Mouse (Mus musculus) liver, embryonic 11.5 days (tissue): ENCODE results near the gene Dram1. TPM values are rescaled to one million over a fixed set of nuclear protein-coding genes. Genes with fewer than 3 reads are reported as not detected.

ENCODE experiments used
- ATAC-seq: fragments of 200-750 bp; cut with Nextera tagmentation; replicated peaks from 2 replicates; pipeline ENCODE4 v1.8.0; 2017; ENCODE audit warnings: moderate number of reproducible peaks, mild to moderate bottlenecking, moderate TSS enrichment, moderate library complexity; ENCODE audit not compliant: low FRiP score
- DNase-seq: peaks from one replicate; pipeline ENCODE4 v3.0.0-alpha.2; 2017; ENCODE audit warnings: low spot score
- H3K27ac ChIP-seq: fragments of 300-500 bp; sonication (generic); 2 replicates; pipeline ENCODE4 v1.5.1; 2014; ENCODE audit warnings: mild to moderate bottlenecking, low read depth, low read length, control low read depth
- H3K27me3 ChIP-seq: fragments of 300-500 bp; sonication (generic); replicated peaks from 2 replicates; pipeline ENCODE4 v1.6.1; 2014; ENCODE audit warnings: low read length, mixed read lengths; ENCODE audit not compliant: control insufficient read depth, insufficient read depth
- H3K36me3 ChIP-seq: fragments of 300-500 bp; sonication (generic); 2 replicates; pipeline ENCODE4 v1.6.1; 2014; ENCODE audit warnings: mild to moderate bottlenecking, low read length, moderate library complexity, mixed read lengths; ENCODE audit not compliant: control insufficient read depth, insufficient read depth
- H3K4me1 ChIP-seq: fragments of 300-500 bp; sonication (generic); replicated peaks from 2 replicates; pipeline ENCODE4 v1.6.1; 2014; ENCODE audit warnings: low read length, mixed read lengths; ENCODE audit not compliant: control insufficient read depth, insufficient read depth
- H3K4me2 ChIP-seq: fragments of 300-500 bp; sonication (generic); 2 replicates; pipeline ENCODE4 v1.6.1; 2014; ENCODE audit warnings: mild to moderate bottlenecking, control low read depth, moderate library complexity
- H3K4me3 ChIP-seq: fragments of 300-500 bp; sonication (generic); 2 replicates; pipeline ENCODE4 v1.5.1; 2014; ENCODE audit warnings: low read depth, low read length, control low read depth
- H3K9ac ChIP-seq: fragments of 300-500 bp; sonication (generic); 2 replicates; pipeline ENCODE4 v1.6.1; 2014; ENCODE audit warnings: low read depth, low read length, control low read depth
- H3K9me3 ChIP-seq: fragments of 300-500 bp; sonication (generic); 2 replicates; pipeline ENCODE4 v1.6.1; 2016; ENCODE audit warnings: low read length, inconsistent platforms, mixed read lengths; ENCODE audit not compliant: control insufficient read depth
- WGBS: fragments of 180-500 bp; shearing (Covaris S2); extraction: QIAGEN DNeasy Blood & Tissue Kit; methylation state at CpG from one replicate; pipeline ENCODE4 v1.1.7; 2014; 5-methylcytosine and 5-hydroxymethylcytosine counted together
- polyA plus RNA-seq: library from polyadenylated mRNA; unstranded; fragments of >200 nt; fragmentation: Nextera tagmentation; extraction: Ambion mirVana; gene quantifications from 2 replicates; pipeline ENCODE4 v1.2.1, GENCODE M21; 2014

Gene Dram1
- polyA plus RNA-seq, 1 experiment from 2014 or later: 0.99 TPM

DNA sequence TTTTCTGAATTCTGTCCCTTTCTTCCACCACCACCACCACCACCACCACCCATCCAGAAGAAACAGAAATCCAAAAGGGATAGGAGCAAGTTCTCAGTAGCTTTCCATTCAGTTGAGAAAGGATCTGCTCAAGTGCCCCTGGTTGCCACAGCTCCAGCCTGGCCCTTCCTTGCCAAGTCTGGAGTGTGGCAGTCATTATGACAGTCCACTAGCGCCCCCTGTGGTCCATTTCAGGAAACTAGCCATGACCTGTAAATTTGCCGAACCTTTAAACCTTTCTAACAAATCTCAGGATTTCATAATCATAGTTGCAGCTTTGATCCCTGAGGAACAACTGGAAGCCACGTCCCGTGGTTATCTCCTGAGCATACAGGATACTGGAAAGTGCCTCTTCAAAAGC is 74.6 kb downstream of the Dram1 start:
- no peak overlapping the region for H3K4me3 ChIP-seq
- no peak overlapping the region for H3K27ac ChIP-seq
- H3K4me1 ChIP-seq: no peaks in the 10 kb centered on the region
- H3K4me2 ChIP-seq: no peak overlapping the region
- no peak overlapping the region for H3K9ac ChIP-seq
- H3K36me3 ChIP-seq: no peaks in the 10 kb centered on the region
- no peaks in the 10 kb centered on the region for H3K27me3 ChIP-seq
- DNase-seq: peak; percentile 60
- 6% methylated on average over 4 of the region's 4 CpGs for WGBS
- ATAC-seq: no peak; the same call in 1 of the 2 replicates
- no peaks in the 10 kb centered on the region for H3K9me3 ChIP-seq

- no peaks in the 10 kb centered on the region for H3K9me3 ChIP-seq
- H3K27ac ChIP-seq: no peak overlapping the region
- H3K36me3 ChIP-seq: no peaks in the 10 kb centered on the region
- H3K9ac ChIP-seq: no peak overlapping the region
- 76% methylated on average over 11 of the region's 11 CpGs for WGBS
- no peaks in the 10 kb centered on the region for H3K4me1 ChIP-seq
- DNase-seq: no peak
- H3K4me2 ChIP-seq: no peak overlapping the region
- H3K27me3 ChIP-seq: no peaks in the 10 kb centered on the region
- H3K4me3 ChIP-seq: no peak overlapping the region
- ATAC-seq: no peak
Measured at GRCm38 (mm10) chr10:88303079-88303478, 75.8 kb downstream of the Dram1 start.

DNA sequence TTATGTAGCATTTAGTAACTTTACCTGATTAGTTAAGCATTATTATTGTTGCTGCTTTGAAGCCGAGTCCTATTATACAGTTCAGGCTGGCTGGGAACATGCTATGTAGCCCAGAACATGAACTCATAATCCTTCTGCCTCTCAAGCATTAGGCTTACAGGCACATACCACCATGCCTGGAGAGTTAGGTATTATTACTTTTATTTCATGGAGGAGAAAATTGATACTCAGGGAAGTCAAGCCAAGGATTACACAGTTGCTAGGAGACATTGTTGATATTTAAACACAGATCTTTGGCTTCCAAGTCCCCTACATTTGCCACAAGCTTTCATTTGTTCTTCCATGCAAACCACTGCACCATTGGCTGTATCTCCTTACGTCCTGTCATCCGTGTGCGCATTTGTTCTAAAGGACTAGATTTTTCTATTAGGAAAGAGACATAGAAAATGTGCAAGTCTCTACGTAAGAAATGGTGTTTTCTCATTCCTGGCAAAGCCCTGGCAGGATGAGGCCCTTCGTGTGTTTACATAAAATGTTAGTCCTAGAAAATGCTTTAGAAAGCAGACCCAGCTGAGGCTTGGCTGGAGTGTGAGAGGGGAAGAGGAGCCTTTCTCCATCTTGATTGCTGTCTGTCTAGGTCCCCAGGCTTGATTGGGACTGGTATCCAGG is 76.9 kb downstream of the Dram1 start:
- WGBS: 78% methylated on average over 6 of the region's 6 CpGs
- no peak for DNase-seq

DNA sequence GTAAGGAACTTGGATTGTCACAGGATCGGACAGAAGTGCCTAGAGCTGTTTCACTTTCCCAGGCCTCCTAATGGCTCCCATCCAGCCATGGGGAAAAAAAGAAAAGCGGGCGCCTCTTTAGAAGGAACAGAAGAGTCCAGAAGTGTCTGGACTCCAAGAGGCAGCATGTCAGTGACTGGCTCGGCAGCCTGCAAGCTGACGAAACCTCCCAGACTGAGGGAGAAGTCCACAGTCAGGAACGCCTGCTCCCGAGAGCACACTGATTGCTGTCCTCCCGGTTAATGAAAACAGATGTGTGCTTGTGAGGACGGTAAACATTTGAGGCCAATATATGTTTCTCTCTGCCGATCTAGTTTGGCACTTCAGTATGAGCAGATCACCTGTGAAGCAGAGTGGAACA is 81.9 kb downstream of the Dram1 start:
- no peak for ATAC-seq
- no peak for DNase-seq
- H3K4me3 ChIP-seq: no peak overlapping the region
- H3K36me3 ChIP-seq: no peaks in the 10 kb centered on the region
- no peaks in the 10 kb centered on the region; the same call in 1 of the 2 replicates for H3K9me3 ChIP-seq
- no peak overlapping the region for H3K27ac ChIP-seq
- no peak overlapping the region for H3K4me2 ChIP-seq
- 72% methylated on average over 10 of the region's 10 CpGs for WGBS
- H3K4me1 ChIP-seq: no peaks in the 10 kb centered on the region
- no peaks in the 10 kb centered on the region for H3K27me3 ChIP-seq
- no peak overlapping the region for H3K9ac ChIP-seq

More for the DNA sequence above, 76.9 kb downstream of the Dram1 start:
- H3K4me2 ChIP-seq: no peak overlapping the region
- H3K27ac ChIP-seq: no peak overlapping the region
- no peak overlapping the region for H3K9ac ChIP-seq
- no peak overlapping the region for H3K4me3 ChIP-seq
- H3K9me3 ChIP-seq: no peaks in the 10 kb centered on the region
- H3K36me3 ChIP-seq: no peaks in the 10 kb centered on the region
- H3K27me3 ChIP-seq: no peaks in the 10 kb centered on the region
- H3K4me1 ChIP-seq: no peaks in the 10 kb centered on the region
- ATAC-seq: no peak

GRCm38 (mm10) chr10:88295091-88295490 is 83.8 kb downstream of the Dram1 start:
- WGBS: 86% methylated on average over 6 of the region's 6 CpGs
- no peaks in the 10 kb centered on the region for H3K4me1 ChIP-seq
- H3K9me3 ChIP-seq: no peaks in the 10 kb centered on the region; the same call in 1 of the 2 replicates
- DNase-seq (no peak), ATAC-seq (no peak)
- H3K9ac ChIP-seq: no peak overlapping the region
- H3K27ac ChIP-seq: no peak overlapping the region
- no peaks in the 10 kb centered on the region for H3K27me3 ChIP-seq
- no peak overlapping the region for H3K4me2 ChIP-seq
- no peak overlapping the region for H3K4me3 ChIP-seq
- H3K36me3 ChIP-seq: no peaks in the 10 kb centered on the region

DNA sequence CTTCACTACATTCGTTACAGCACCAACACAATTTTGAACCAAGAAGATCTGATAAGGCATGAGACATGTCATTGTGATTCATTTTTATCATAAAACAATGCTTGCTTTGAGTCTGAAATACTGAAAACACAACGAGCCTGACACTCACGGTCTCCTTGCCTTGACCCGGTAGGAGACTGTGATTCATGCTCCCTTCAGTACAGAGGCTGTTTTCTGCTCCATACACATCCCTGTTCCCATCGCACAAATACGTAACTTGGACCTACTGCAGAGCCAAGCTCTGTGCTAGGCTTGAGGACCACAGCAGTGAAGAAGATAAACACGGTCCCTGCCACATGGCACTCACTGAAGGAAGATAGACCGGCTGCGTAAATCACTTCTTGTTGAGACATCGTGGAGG is 90.8 kb downstream of the Dram1 start:
- DNase-seq (no peak), ATAC-seq (no peak)
- no peaks in the 10 kb centered on the region for H3K27me3 ChIP-seq
- H3K4me1 ChIP-seq: no peaks in the 10 kb centered on the region
- H3K9ac ChIP-seq: no peak overlapping the region
- no peaks in the 10 kb centered on the region for H3K9me3 ChIP-seq
- H3K36me3 ChIP-seq: no peaks in the 10 kb centered on the region
- H3K4me3 ChIP-seq: no peak overlapping the region
- WGBS: 86% methylated on average over 10 of the region's 10 CpGs
- no peak overlapping the region for H3K4me2 ChIP-seq
- no peak overlapping the region for H3K27ac ChIP-seq

DNA sequence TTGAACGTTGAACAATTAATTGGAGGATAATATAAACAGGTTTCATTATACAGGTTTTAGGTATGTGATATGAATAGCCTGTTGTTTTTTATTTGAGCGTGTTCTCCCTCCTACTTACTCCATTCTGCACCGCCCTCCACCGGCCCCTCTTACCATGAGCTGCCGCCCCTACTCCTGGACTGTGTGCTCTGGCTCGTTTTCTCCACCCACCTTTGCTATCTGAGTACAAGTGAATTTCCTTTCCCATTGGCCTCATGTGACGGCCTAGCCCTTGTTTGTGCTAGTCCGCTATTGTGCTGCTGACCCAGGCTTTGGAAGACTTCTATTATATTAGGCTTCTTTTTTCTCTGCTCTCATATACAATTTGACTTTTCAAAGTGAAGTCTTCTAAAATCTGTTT is 91.6 kb downstream of the Dram1 start:
- Histone ChIP-seq H3K4me3 (no peak overlapping the region), H3K4me1 (no peaks in the 10 kb centered on the region), H3K36me3 (no peaks in the 10 kb centered on the region), H3K27ac (no peak overlapping the region), H3K27me3 (no peaks in the 10 kb centered on the region), H3K9ac (no peak overlapping the region), H3K9me3 (no peaks in the 10 kb centered on the region), H3K4me2 (no peak overlapping the region)
- WGBS: 70% methylated on average over 8 of the region's 8 CpGs
- ATAC-seq: no peak
- DNase-seq: no peak

GRCm38 (mm10) chr10:88284343-88284990 is 94.4 kb downstream of the Dram1 start:
- WGBS: 75% methylated on average over 4 of the region's 4 CpGs

DNA sequence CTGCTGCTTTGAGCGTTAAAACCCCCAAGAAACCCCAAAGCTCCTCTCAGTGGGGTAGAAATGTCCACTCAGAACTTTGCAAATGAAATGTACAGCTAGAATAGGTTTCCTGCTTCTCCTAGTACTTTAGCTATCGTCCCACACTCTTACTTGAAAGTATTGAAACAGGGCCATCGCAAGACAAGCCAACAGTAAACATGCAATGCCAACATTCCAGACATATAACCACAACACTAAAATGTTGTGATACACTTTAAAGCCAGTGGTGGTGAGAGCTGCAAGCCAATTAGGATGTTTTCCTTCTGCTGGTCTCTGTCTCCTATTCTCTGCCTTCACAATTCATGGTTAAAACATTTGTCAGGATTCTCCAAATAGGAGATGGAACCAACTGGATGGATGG is 97.2 kb downstream of the Dram1 start:
- Histone ChIP-seq H3K9me3 (no peaks in the 10 kb centered on the region), H3K27me3 (no peaks in the 10 kb centered on the region), H3K27ac (no peak overlapping the region), H3K4me3 (no peak overlapping the region), H3K4me2 (no peak overlapping the region), H3K9ac (no peak overlapping the region), H3K36me3 (no peaks in the 10 kb centered on the region), H3K4me1 (no peaks in the 10 kb centered on the region)
- WGBS: 90% methylated on average over 3 of the region's 3 CpGs
- no peak for DNase-seq
- ATAC-seq: no peak

More at GRCm38 (mm10) chr10:88284343-88284990, 94.4 kb downstream of the Dram1 start:
- Histone ChIP-seq H3K4me3 (no peak overlapping the region), H3K27me3 (no peaks in the 10 kb centered on the region), H3K36me3 (no peaks in the 10 kb centered on the region), H3K9ac (no peak overlapping the region), H3K4me2 (no peak overlapping the region), H3K4me1 (no peaks in the 10 kb centered on the region), H3K9me3 (no peaks in the 10 kb centered on the region), H3K27ac (no peak overlapping the region)
- ATAC-seq: no peak
- no peak for DNase-seq
